Mouse (Mus musculus): ENCODE data around the gene Cog7.

- TF ChIP-seq GATA1 (IDR thresholded peaks at IDR 0.05; ENCODE audit: borderline replicate concordance, low read length) = no peak
- TF ChIP-seq FLI1 (IDR thresholded peaks at IDR 0.05; ENCODE audit: low read length) = no peak
Observed at GRCm38 (mm10) chr7:121968242-121968641, 13.3 kb downstream of the Cog7 start.
